Mouse (Mus musculus) kidney, postnatal 4 days (tissue): Measurements from ENCODE around the gene Tpx2.
A peak's percentile ranks its signal among the peaks of the same experiment; 100 is the strongest.

Source experiments
- DNase-seq, 2 experiments: peaks; one replicate each; pipeline ENCODE4 v3.0.0; 2021; ENCODE audit warnings: mixed read lengths in 2 of 2

Tpx2 gene

DNA sequence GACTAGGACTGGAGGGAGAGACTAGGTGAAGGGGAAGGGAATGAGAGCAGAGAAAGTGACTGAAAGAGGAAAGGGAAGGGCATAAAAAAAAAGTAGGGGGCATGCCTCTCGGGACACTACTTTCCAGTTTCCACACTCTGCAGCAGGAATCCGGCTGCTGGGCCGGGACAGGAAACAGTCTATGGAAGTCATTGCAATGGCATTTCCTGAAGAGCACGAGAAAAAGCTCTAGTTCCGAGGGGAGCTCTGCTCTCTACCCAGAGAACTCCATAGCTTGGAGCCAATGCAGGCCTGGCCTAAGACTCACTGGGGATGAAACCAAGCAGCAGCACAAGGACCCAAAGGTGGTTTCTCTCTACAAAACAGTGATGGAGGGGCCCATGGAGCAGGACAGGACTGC lies 26.7 kb upstream of the Tpx2 start:
- DNase-seq = peak; percentile 58 to 76

GRCm38 (mm10) chr2:152821566-152821965 lies 26.2 kb upstream of the Tpx2 start:
- no peak for DNase-seq

DNA sequence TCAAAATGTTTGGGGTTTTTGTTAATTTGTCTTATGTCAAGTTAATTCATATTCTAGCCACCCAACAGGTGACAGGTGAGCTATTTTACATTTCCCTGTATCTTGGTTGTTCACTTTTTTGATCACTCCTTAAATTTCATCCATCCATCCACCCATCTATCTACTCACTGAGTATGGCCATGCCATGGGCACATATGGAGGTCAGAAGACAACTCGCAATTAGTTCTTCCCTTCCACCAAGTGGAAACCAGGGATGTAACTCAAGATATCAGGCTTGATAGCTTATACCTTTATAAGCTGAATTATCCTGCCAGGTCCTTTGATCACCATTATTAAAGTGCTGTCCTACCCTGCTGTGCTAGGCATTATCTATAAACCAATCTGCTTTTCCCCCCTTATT lies 24.0 kb upstream of the Tpx2 start:
- DNase-seq = no peak

- DNase-seq = no peak
These were observed 23.2 kb upstream of the Tpx2 start for GRCm38 (mm10) chr2:152824438-152825167.

- no peak for DNase-seq
These were observed 22.5 kb upstream of the Tpx2 start for GRCm38 (mm10) chr2:152825168-152825697.

GRCm38 (mm10) chr2:152825713-152826112 lies 22.1 kb upstream of the Tpx2 start:
- DNase-seq = no peak

- no peak for DNase-seq
These were observed 21.3 kb upstream of the Tpx2 start for GRCm38 (mm10) chr2:152826481-152826880.

- DNase-seq = peak in 1 of 2 experiments; percentile 17
These were observed 20.3 kb upstream of the Tpx2 start for GRCm38 (mm10) chr2:152827321-152828010.

- peak; percentile 58 to 79 for DNase-seq
These were observed 19.8 kb upstream of the Tpx2 start for GRCm38 (mm10) chr2:152828011-152828370.

DNA sequence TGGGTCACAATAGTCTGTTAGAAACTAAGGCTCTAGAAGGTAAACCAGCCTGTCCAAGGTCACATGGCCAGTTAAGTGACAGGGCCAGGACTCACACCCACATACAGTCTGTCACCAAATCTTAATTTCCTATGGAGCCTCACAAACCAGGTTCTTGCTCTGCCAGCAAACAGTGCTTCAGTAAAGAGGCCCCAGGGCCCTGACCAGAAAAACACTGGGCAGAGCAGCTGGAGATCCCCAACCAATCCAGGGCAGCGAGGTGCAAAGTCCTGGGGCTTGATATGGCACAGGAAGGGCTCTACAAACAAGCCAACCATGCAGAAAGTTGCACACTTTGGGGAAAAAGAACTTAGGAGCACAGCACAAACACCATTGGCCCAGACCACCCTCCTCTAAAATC lies 19.2 kb upstream of the Tpx2 start:
- DNase-seq = peak; percentile 55 to 71

GRCm38 (mm10) chr2:152829367-152829881 lies 18.3 kb upstream of the Tpx2 start:
- DNase-seq = peak; percentile 33 to 56

- DNase-seq = peak; percentile 93 to 96
These were observed 17.5 kb upstream of the Tpx2 start for GRCm38 (mm10) chr2:152830021-152830921.

GRCm38 (mm10) chr2:152831019-152831878 lies 16.5 kb upstream of the Tpx2 start, which contains the start of gene Bcl2l1:
TSS of gene Bcl2l1 (minus strand) at chr2:152831728.
- peak; percentile 99 for DNase-seq

GRCm38 (mm10) chr2:152839256-152839655 lies 8.5 kb upstream of the Tpx2 start:
- no peak for DNase-seq

DNA sequence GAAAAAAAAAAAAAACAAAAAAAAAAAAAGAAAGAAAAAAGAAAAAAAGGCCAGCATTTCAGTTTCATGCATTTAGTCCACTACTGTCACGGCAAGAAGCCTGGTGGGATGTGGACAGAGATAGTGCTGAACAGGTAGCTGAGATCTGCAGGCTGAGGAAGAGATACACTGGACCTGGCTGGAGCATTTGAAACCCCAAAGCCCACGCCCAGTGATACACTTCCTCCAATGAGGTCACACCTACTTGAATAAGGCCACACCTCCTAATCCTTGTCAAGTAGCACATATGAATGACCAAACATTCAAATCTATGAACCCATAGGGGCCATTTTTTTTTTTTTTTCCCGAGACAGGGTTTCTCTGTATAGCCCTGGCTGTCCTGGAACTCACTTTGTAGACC lies 5.0 kb upstream of the Tpx2 start:
- DNase-seq = no peak

GRCm38 (mm10) chr2:152847057-152847814 lies 528 bp upstream of the Tpx2 start:
- DNase-seq = no peak

- DNase-seq = no peak
These were observed 702 bp downstream of the Tpx2 start for GRCm38 (mm10) chr2:152848466-152848865.

DNA sequence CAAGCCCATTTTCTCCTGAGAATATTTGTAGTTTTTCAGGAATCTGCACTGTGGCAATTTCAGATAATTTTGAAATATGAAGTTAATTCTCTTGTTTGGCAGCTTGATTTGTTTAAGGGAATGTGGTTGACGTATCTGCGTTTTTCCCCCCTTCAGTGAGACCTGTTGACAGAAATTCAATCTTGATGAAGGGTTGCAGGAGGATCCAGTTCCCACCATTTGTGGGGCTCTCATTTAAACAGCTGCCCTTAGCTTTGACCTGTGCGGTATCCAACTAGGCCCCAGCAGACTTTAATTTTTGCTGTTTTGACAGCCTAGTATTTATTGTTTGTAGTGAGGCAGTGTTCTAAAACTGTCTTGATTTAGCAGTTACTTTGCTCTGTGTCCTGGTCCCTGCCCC lies 11.7 kb downstream of the Tpx2 start:
- no peak for DNase-seq

GRCm38 (mm10) chr2:152861891-152862290 lies 14.1 kb downstream of the Tpx2 start:
- DNase-seq = peak in 1 of 2 experiments; percentile 11

DNA sequence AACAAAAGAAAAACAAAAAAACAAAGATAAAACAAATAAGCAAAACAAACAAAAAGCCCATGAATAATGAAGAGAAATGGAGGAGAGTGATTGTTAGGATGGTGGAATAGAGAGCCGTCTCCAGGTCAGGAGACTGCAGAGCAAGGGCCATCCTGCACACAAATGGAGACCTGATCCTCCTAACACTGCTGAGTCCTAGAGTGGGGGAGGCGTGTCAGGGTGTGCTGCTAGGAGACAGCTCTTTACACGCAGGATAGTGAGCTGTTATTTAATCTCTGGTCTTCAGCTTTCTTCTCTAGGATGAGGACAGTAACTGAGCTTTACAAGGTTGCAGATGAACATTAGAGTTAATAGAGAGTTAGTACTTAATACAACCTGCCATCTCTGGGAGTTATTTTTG lies 14.9 kb downstream of the Tpx2 start:
- DNase-seq = no peak

DNA sequence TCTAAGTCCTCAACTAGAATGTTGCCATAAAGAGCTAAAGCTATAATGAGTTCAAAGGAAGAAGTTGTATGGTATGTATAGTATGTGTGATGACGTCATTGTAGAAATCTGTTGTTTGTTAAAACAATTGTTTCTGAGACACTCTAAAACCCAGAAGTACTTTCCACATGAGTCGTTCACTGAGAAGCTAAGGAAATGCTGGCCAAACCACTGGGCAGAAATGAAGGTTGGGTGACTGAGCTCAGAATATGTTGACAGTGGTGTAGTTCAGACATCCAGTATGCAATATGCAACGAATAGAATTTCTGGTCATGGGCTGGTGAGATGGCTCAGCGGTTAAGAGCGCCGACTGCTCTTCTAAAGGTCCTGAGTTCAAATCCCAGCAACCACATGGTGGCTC lies 15.6 kb downstream of the Tpx2 start:
- no peak for DNase-seq
